Mouse (Mus musculus): ENCODE measurements at regions not wholly inside any gene's neighbourhood (a gene's known extent, or its start where the extent isn't known, plus 50 kb on each side); places are given as distances from the start of the nearest gene placed in this dataset.
"Not testable (repeated sequence)": the region's sequence is repeated elsewhere in the genome, so short reads cannot be mapped to it uniquely, and the experiment has no call there.

DNA sequence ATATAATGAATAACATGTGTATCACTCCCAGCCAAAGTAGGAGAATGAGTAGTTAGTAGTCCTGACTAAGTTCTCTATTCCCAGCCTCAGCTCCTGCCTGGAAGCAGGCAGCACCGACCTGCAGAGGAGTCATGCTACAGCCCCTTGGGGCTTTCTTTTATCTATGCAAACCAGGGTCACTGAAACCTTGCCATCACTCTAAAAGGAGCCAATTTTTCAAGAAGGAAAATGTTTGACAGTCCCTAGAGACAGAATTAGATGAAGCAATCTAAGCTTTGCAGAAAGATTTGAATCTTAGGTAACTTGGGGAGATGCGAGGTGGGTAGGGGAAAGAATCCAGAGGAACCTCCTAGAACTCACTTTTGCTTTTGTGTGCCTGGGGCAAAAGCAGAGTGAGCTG lies 103.5 kb upstream of the Sec61g start:
- no peak for DNase-seq
- H3K27ac ChIP-seq = no peak overlapping the region

DNA sequence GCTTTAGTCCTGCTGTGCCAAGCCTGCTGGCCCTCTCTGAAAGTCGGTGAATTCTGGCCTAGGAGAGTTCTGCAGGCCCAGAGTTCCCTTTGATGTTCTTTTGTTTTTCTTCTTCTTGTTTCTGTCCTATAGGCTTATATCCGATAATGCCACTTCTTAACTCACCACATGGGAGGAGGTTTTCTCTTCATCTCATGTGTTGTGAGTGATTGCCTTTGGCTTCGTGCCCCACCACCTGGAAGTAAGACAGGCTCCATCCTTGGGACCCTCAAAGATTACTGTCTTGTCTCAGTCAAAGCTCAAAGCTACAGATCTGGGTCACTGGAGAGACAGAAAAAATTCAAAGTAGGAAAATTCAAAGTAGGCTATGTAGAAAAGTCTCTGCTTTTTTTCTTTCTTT lies 104.2 kb upstream of the Sec61g start:
- Histone ChIP-seq H3K27ac (no peak overlapping the region), H3K9ac (ENCODE audit: low read depth, low read length) (no peak overlapping the region), H3K4me1 (ENCODE audit: control insufficient read depth, insufficient read depth, low read length) (no peaks in the 10 kb centered on the region), H3K79me2 (replicated peaks; ENCODE audit: control insufficient read depth, insufficient read depth, low read length) (no peaks in the 10 kb centered on the region), H3K4me3 (no peak overlapping the region), H3K27me3 (ENCODE audit: control insufficient read depth, insufficient read depth, low read length) (peaks cover 2% of the 10 kb centered on the region; the same call in 1 of the 2 replicates), H3K36me3 (ENCODE audit: control insufficient read depth, insufficient read depth, low read length) (no peaks in the 10 kb centered on the region)
- whole genome bisulfite sequencing = 75% methylated on average over 3 of the region's 3 CpGs
- TF ChIP-seq EP300 (IDR thresholded peaks at IDR 0.05; ENCODE audit: insufficient read depth, low read depth, low read length) (no peak), POLR2A (IDR thresholded peaks at IDR 0.05; ENCODE audit: insufficient read depth, low read depth, low read length) (no peak), CTCF (IDR thresholded peaks at IDR 0.05) (no peak)
- no peak for DNase-seq
- intact Hi-C loops (cut with DNase I) = no loop called here

More for the DNA sequence above, 103.5 kb upstream of the Sec61g start:
- peaks cover 2% of the 10 kb centered on the region; the same call in 1 of the 2 replicates for H3K27me3 ChIP-seq (ENCODE audit: control insufficient read depth, insufficient read depth, low read length)
- intact Hi-C loops (cut with DNase I) = no loop called here
- 41% methylated on average over 2 of the region's 2 CpGs for WGBS
- TF ChIP-seq CTCF (IDR thresholded peaks at IDR 0.05) (no peak), POLR2A (IDR thresholded peaks at IDR 0.05; ENCODE audit: insufficient read depth, low read depth, low read length) (no peak), EP300 (IDR thresholded peaks at IDR 0.05; ENCODE audit: insufficient read depth, low read depth, low read length) (no peak)
- no peaks in the 10 kb centered on the region for H3K4me1 ChIP-seq (ENCODE audit: control insufficient read depth, insufficient read depth, low read length)
- H3K36me3 ChIP-seq (ENCODE audit: control insufficient read depth, insufficient read depth, low read length) = no peaks in the 10 kb centered on the region
- no peak overlapping the region for H3K9ac ChIP-seq (ENCODE audit: low read depth, low read length)
- no peak overlapping the region for H3K4me3 ChIP-seq
- no peaks in the 10 kb centered on the region for H3K79me2 ChIP-seq (replicated peaks; ENCODE audit: control insufficient read depth, insufficient read depth, low read length)

- Histone ChIP-seq H3K79me2 (replicated peaks; ENCODE audit: control insufficient read depth, insufficient read depth, low read length) (no peaks in the 10 kb centered on the region), H3K27ac (no peak overlapping the region), H3K4me3 (no peak overlapping the region), H3K9ac (ENCODE audit: low read depth, low read length) (no peak overlapping the region), H3K36me3 (ENCODE audit: control insufficient read depth, insufficient read depth, low read length) (no peaks in the 10 kb centered on the region), H3K27me3 (ENCODE audit: control insufficient read depth, insufficient read depth, low read length) (no peaks in the 10 kb centered on the region), H3K4me1 (ENCODE audit: control insufficient read depth, insufficient read depth, low read length) (no peaks in the 10 kb centered on the region; the same call in 1 of the 2 replicates)
- TF ChIP-seq POLR2A (IDR thresholded peaks at IDR 0.05; ENCODE audit: insufficient read depth, low read depth, low read length) (no peak), CTCF (IDR thresholded peaks at IDR 0.05) (no peak), EP300 (IDR thresholded peaks at IDR 0.05; ENCODE audit: insufficient read depth, low read depth, low read length) (no peak)
- 74% methylated on average over 1 of the region's 1 CpGs for WGBS
- DNase-seq = peak in 1 of 2 experiments; percentile 5
- intact Hi-C loops (cut with DNase I) = no loop called here
Observed at GRCm38 (mm10) chr11:16619736-16620135, 111.5 kb upstream of the Sec61g start.

DNA sequence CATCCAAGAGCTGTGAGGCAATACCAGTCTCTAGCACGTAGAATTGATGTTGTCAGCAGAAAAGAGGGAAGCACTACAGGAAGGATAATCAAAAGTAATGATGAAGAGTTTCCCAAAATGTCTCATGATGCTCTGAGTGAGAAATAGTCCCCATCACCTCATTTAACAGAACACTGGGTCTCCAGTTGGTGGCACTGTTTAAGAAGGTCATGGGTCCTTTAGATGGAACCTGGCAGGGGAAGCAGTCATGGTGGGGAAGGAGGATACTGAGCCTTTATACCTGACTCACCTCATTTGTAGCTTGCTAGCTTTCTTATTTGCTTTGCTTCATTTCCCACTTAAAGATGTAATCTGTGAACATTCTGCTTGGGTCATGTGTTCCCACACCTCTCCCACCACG lies 115.4 kb upstream of the Sec61g start:
- Histone ChIP-seq H3K4me1 (ENCODE audit: control insufficient read depth, insufficient read depth, low read length) (no peaks in the 10 kb centered on the region; the same call in 1 of the 2 replicates), H3K27ac (no peak overlapping the region), H3K79me2 (replicated peaks; ENCODE audit: control insufficient read depth, insufficient read depth, low read length) (no peaks in the 10 kb centered on the region), H3K36me3 (ENCODE audit: control insufficient read depth, insufficient read depth, low read length) (no peaks in the 10 kb centered on the region), H3K9ac (ENCODE audit: low read depth, low read length) (no peak overlapping the region), H3K4me3 (no peak overlapping the region), H3K27me3 (ENCODE audit: control insufficient read depth, insufficient read depth, low read length) (no peaks in the 10 kb centered on the region)
- DNase-seq = no peak
- 59% methylated on average over 2 of the region's 2 CpGs for WGBS
- intact Hi-C loops (cut with DNase I) = no loop called here
- TF ChIP-seq POLR2A (IDR thresholded peaks at IDR 0.05; ENCODE audit: insufficient read depth, low read depth, low read length) (no peak), CTCF (IDR thresholded peaks at IDR 0.05) (no peak), EP300 (IDR thresholded peaks at IDR 0.05; ENCODE audit: insufficient read depth, low read depth, low read length) (no peak)

GRCm38 (mm10) chr11:16627294-16628085 lies 119.2 kb upstream of the Sec61g start:
- Histone ChIP-seq H3K4me1 (ENCODE audit: control insufficient read depth, insufficient read depth, low read length) (no peaks in the 10 kb centered on the region), H3K4me3 (no peak overlapping the region), H3K36me3 (ENCODE audit: control insufficient read depth, insufficient read depth, low read length) (no peaks in the 10 kb centered on the region), H3K27ac (no peak overlapping the region), H3K27me3 (ENCODE audit: control insufficient read depth, insufficient read depth, low read length) (no peaks in the 10 kb centered on the region), H3K79me2 (replicated peaks; ENCODE audit: control insufficient read depth, insufficient read depth, low read length) (no peaks in the 10 kb centered on the region), H3K9ac (ENCODE audit: low read depth, low read length) (no peak overlapping the region)
- intact Hi-C loops (cut with DNase I) = no loop called here
- 68% methylated on average over 7 of the region's 7 CpGs for WGBS
- no peak for DNase-seq
- TF ChIP-seq POLR2A (IDR thresholded peaks at IDR 0.05; ENCODE audit: insufficient read depth, low read depth, low read length) (no peak), EP300 (IDR thresholded peaks at IDR 0.05; ENCODE audit: insufficient read depth, low read depth, low read length) (no peak), CTCF (IDR thresholded peaks at IDR 0.05) (no peak)

DNA sequence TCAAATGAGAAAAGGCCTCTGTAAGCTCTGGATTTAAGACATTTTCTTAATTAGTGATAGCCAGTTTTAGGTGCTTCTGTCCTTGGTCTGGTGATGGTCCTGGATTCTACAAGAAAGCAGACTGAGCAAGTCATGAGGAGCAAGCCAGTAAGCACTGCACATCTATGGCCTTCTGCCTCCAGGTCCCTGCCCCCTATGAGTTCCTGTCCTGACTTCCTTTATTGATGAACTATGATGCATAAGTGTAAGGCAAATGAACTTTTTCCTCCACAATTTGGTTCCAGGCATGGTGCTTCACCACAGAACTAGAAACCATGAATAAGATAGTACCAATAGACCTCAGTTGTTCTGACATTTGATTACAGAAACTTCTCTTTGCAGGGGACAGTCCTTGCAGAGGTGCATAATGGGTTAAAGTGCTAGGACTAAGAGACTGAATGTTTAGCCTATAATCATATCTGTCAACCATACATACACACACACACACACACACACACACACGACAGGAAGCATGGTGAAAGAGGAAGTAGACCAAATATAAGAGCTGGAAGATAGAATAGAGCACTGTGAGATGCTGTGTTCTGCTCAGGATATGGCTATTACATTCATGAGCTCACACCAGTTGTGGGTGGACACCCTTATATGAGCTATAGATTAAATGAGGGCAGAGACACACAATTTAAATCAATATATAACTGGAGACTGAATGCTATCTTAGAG lies 121.3 kb upstream of the Sec61g start:
- 23% methylated on average over 1 of the region's 1 CpGs for WGBS

DNA sequence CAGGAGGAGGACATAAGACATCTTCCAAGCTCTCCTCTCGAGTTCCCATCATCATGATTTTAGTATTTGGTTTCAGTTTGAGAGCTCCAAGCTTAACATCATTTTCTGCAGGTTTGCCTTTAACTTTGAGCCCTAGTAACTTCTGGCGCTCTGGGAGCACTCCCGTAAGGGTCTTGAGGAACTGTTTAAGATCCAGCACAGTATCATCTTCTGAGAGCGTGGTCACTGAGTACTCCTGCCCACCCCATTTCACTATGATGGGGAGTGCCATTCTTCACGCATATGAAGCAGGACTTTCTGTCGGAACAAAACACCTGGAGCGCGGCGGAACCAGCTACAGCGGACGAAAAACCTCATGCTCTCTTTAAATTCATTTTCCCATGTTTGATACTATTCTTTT lies 116.2 kb upstream of the Egfr start:
- H3K27ac ChIP-seq; H3K4me1 ChIP-seq (ENCODE audit: control insufficient read depth, insufficient read depth, low read length); H3K36me3 ChIP-seq (ENCODE audit: control insufficient read depth, insufficient read depth, low read length); intact Hi-C loops (cut with DNase I); DNase-seq; H3K4me3 ChIP-seq; H3K9ac ChIP-seq (ENCODE audit: low read depth, low read length); H3K27me3 ChIP-seq (ENCODE audit: control insufficient read depth, insufficient read depth, low read length); H3K79me2 ChIP-seq (replicated peaks; ENCODE audit: control insufficient read depth, insufficient read depth, low read length): not testable (repeated sequence)
- WGBS = 94% methylated on average over 11 of the region's 11 CpGs

More for the DNA sequence above, 121.3 kb upstream of the Sec61g start:
- no peaks in the 10 kb centered on the region for H3K4me1 ChIP-seq (ENCODE audit: control insufficient read depth, insufficient read depth, low read length)
- no peak for DNase-seq
- H3K9ac ChIP-seq (ENCODE audit: low read depth, low read length) = no peak overlapping the region
- no peaks in the 10 kb centered on the region for H3K27me3 ChIP-seq (ENCODE audit: control insufficient read depth, insufficient read depth, low read length)
- no peak for TF ChIP-seq EP300 (IDR thresholded peaks at IDR 0.05; ENCODE audit: insufficient read depth, low read depth, low read length)
- no peak for TF ChIP-seq POLR2A (IDR thresholded peaks at IDR 0.05; ENCODE audit: insufficient read depth, low read depth, low read length)
- TF ChIP-seq CTCF (IDR thresholded peaks at IDR 0.05) = no peak
- H3K36me3 ChIP-seq (ENCODE audit: control insufficient read depth, insufficient read depth, low read length) = no peaks in the 10 kb centered on the region
- H3K4me3 ChIP-seq = no peak overlapping the region
- intact Hi-C loops (cut with DNase I) = no loop called here
- no peak overlapping the region for H3K27ac ChIP-seq
- no peaks in the 10 kb centered on the region for H3K79me2 ChIP-seq (replicated peaks; ENCODE audit: control insufficient read depth, insufficient read depth, low read length)

Data from heart, adult 2 months (tissue).